Mouse (Mus musculus) adrenal gland, postnatal 14 days (tissue): ENCODE data around the gene Cggbp1. TPM values are rescaled to one million over a fixed set of nuclear protein-coding genes. Genes with fewer than 3 reads are reported as not detected.
"Not testable (repeated sequence)": the region's sequence is repeated elsewhere in the genome, so short reads cannot be mapped to it uniquely, and the experiment has no call there.

Experiments
- DNase-seq: peaks from one replicate; pipeline ENCODE4 v3.0.0; 2021; ENCODE audit warnings: mixed read lengths
- long read RNA-seq, 2 experiments: library from polyadenylated mRNA; stranded (forward); transcript quantifications; one replicate each; pipeline ENCODE4 v2.0.0; 2021
- total RNA-seq: library from RNA; stranded (reverse); gene quantifications from 2 replicates; pipeline ENCODE4 v1.2.3, GENCODE M21; 2021

The Cggbp1 gene
- total RNA-seq, result 126 and 131 TPM in 2 replicates
- long read RNA-seq, experiment 1, full-length matches to known transcripts, result 129 of 173 reads
- long read RNA-seq, experiment 1, partial matches to known transcripts, result 4 of 173 reads
- long read RNA-seq, experiment 1, other reads (novel, unspliced or antisense), result 40 of 173 reads
- long read RNA-seq, experiment 2, full-length matches to known transcripts, result 86 of 121 reads
- long read RNA-seq, experiment 2, partial matches to known transcripts, result 4 of 121 reads
- long read RNA-seq, experiment 2, other reads (novel, unspliced or antisense), result 31 of 121 reads

- peak; percentile 100 for DNase-seq
Observed at GRCm38 (mm10) chr16:64851563-64852362, at the start of gene Cggbp1, which contains the start of gene Zfp654. Gene Cggbp1, plus strand, starts transcription at chr16:64851996. Gene Zfp654, minus strand, starts transcription at chr16:64851652.

- no peak for DNase-seq
Observed at GRCm38 (mm10) chr16:64803041-64803440, 48.8 kb upstream of the Cggbp1 start.

GRCm38 (mm10) chr16:64817094-64817765, 34.6 kb upstream of the Cggbp1 start:
- no peak for DNase-seq

- no peak for DNase-seq
Observed at GRCm38 (mm10) chr16:64823890-64824289, 27.9 kb upstream of the Cggbp1 start.

GRCm38 (mm10) chr16:64824474-64824873, 27.3 kb upstream of the Cggbp1 start:
- no peak for DNase-seq

- DNase-seq, result no peak
Observed at GRCm38 (mm10) chr16:64830291-64830690, 21.5 kb upstream of the Cggbp1 start.

- DNase-seq, result no peak
Observed at GRCm38 (mm10) chr16:64835996-64836545, 15.7 kb upstream of the Cggbp1 start.

GRCm38 (mm10) chr16:64836709-64837108, 15.1 kb upstream of the Cggbp1 start:
- DNase-seq, result no peak

GRCm38 (mm10) chr16:64841481-64842373, 10.1 kb upstream of the Cggbp1 start:
- DNase-seq, result no peak

GRCm38 (mm10) chr16:64842374-64842729, 9.4 kb upstream of the Cggbp1 start:
- DNase-seq, result no peak

- DNase-seq, result peak; percentile 36
Observed at GRCm38 (mm10) chr16:64845947-64846346, 5.8 kb upstream of the Cggbp1 start.

GRCm38 (mm10) chr16:64850287-64851084, 1.3 kb upstream of the Cggbp1 start:
- peak; percentile 66 for DNase-seq

- no peak for DNase-seq
Observed at GRCm38 (mm10) chr16:64851085-64851562, 672 bp upstream of the Cggbp1 start.

GRCm38 (mm10) chr16:64852441-64852871, 660 bp downstream of the Cggbp1 start:
- DNase-seq, result peak; percentile 80

GRCm38 (mm10) chr16:64852891-64853290, 1.1 kb downstream of the Cggbp1 start:
- DNase-seq, result no peak

GRCm38 (mm10) chr16:64856946-64857345, 5.2 kb downstream of the Cggbp1 start:
- DNase-seq, result no peak

GRCm38 (mm10) chr16:64865841-64866240, 14.0 kb downstream of the Cggbp1 start:
- DNase-seq, result not testable (repeated sequence)

- no peak for DNase-seq
Observed at GRCm38 (mm10) chr16:64868613-64869012, 16.8 kb downstream of the Cggbp1 start.

GRCm38 (mm10) chr16:64869621-64870020, 17.8 kb downstream of the Cggbp1 start:
- no peak for DNase-seq

- DNase-seq, result peak; percentile 48
Observed at GRCm38 (mm10) chr16:64872296-64872695, 20.5 kb downstream of the Cggbp1 start.
